Mouse (Mus musculus) adrenal gland, postnatal 0 days (tissue): ENCODE data around the gene Scn11a. TPM values are rescaled to one million over a fixed set of nuclear protein-coding genes. Genes with fewer than 3 reads are reported as not detected.

ENCODE experiments used
- polyA plus RNA-seq: library from polyadenylated mRNA; unstranded; fragments of >200 nt; fragmentation: Nextera tagmentation; extraction: Ambion mirVana; gene quantifications from 2 replicates; pipeline ENCODE4 v1.2.1, GENCODE M21; 2015

Gene Scn11a
- polyA plus RNA-seq = 0.03 TPM in 2 replicates

GRCm38 (mm10) chr9:119825297-119825696 lies at the start of gene Scn11a:
Scn11a (minus strand) TSS chr9:119825456.

GRCm38 (mm10) chr9:119719222-119719621 lies 106.0 kb downstream of the Scn11a start, which contains the start of gene Scn10a:
Scn10a (minus strand) TSS chr9:119719322.

Other genes with a start within 250 kb of the Scn11a start
- gene Scn5a, start 246.4 kb downstream of the Scn11a start, polyA plus RNA-seq = 0.08 and 0.14 TPM in 2 replicates
- gene Scn10a, start 106.1 kb downstream of the Scn11a start, polyA plus RNA-seq = 0.12 and 0.16 TPM in 2 replicates
- 24.1 and 28.8 TPM in 2 replicates for gene Wdr48, start 69.4 kb upstream of the Scn11a start, polyA plus RNA-seq
- 14.1 and 22.8 TPM in 2 replicates for gene Gorasp1, start 112.1 kb upstream of the Scn11a start, polyA plus RNA-seq
- 0.06 and 0.15 TPM in 2 replicates for gene Ttc21a, start 112.2 kb upstream of the Scn11a start, polyA plus RNA-seq
- gene Csrnp1, start 159.2 kb upstream of the Scn11a start, polyA plus RNA-seq = 5.6 and 6.1 TPM in 2 replicates
- gene Xirp1, start 198.1 kb upstream of the Scn11a start, polyA plus RNA-seq = 0.09 and 0.35 TPM in 2 replicates
- 8.9 and 9.1 TPM in 2 replicates for gene Cx3cr1, start 244.4 kb upstream of the Scn11a start, polyA plus RNA-seq